Mouse (Mus musculus) frontal cortex, adult (tissue): ENCODE measurements at regions not wholly inside any gene's neighbourhood (a gene's known extent, or its start where the extent isn't known, plus 50 kb on each side); places are given as distances from the start of the nearest gene placed in this dataset.
"Not testable (repeated sequence)": the region's sequence is repeated elsewhere in the genome, so short reads cannot be mapped to it uniquely, and the experiment has no call there.

Experiments used
- ATAC-seq: cut with Nextera tagmentation; 2 replicates; pipeline ENCODE4 v1.9.2; 2017; ENCODE audit warnings: mild to moderate bottlenecking, moderate library complexity, mixed read lengths; ENCODE audit not compliant: low TSS enrichment

- ATAC-seq: peak; percentile 50; the same call in 1 of the 2 replicates
These were observed 304.7 kb downstream of the BC048507 start for GRCm38 (mm10) chr13:68167826-68168225.

GRCm38 (mm10) chr13:68173456-68173855, 310.3 kb downstream of the BC048507 start:
- ATAC-seq: not testable (repeated sequence)
